Mouse (Mus musculus): ENCODE data around the gene Rnase4. TPM values are rescaled to one million over a fixed set of nuclear protein-coding genes. Genes with fewer than 3 reads are reported as not detected.

Rnase4 gene
- polyA plus RNA-seq, 1 experiment from 2014 or later = 73.0 TPM

Other genes with a start within 250 kb of the Rnase4 start
- gene Tep1, start 220.5 kb upstream of the Rnase4 start, polyA plus RNA-seq (2014; fragmentation: Nextera tagmentation; extraction: Ambion mirVana) = 8.4 and 10.3 TPM in 2 replicates
- 0.21 and 0.28 TPM in 2 replicates for gene Klhl33, start 193.6 kb upstream of the Rnase4 start, polyA plus RNA-seq (2014; fragmentation: Nextera tagmentation; extraction: Ambion mirVana)
- 138 and 153 TPM in 2 replicates for gene Osgep, start 166.2 kb upstream of the Rnase4 start, polyA plus RNA-seq (2014; fragmentation: Nextera tagmentation; extraction: Ambion mirVana)
- gene Apex1, start 166.1 kb upstream of the Rnase4 start, polyA plus RNA-seq (2014; fragmentation: Nextera tagmentation; extraction: Ambion mirVana) = 177 and 204 TPM in 2 replicates
- gene Pip4p1, start 160.2 kb upstream of the Rnase4 start, polyA plus RNA-seq (2014; fragmentation: Nextera tagmentation; extraction: Ambion mirVana) = 42.0 and 54.8 TPM in 2 replicates
- gene Pnp, start 160.0 kb upstream of the Rnase4 start, polyA plus RNA-seq (2014; fragmentation: Nextera tagmentation; extraction: Ambion mirVana) = 51.5 and 51.7 TPM in 2 replicates
- gene Gm49342, start 146.6 kb upstream of the Rnase4 start, polyA plus RNA-seq (2014; fragmentation: Nextera tagmentation; extraction: Ambion mirVana) = not detected in 2 replicates
- gene Pnp2, start 135.1 kb upstream of the Rnase4 start, polyA plus RNA-seq (2014; fragmentation: Nextera tagmentation; extraction: Ambion mirVana) = 0.45 and 0.73 TPM in 2 replicates
- 0.29 and 0.48 TPM in 2 replicates for gene Rnase10, start 83.3 kb upstream of the Rnase4 start, polyA plus RNA-seq (2014; fragmentation: Nextera tagmentation; extraction: Ambion mirVana)
- gene Rnase9, start 49.2 kb upstream of the Rnase4 start, polyA plus RNA-seq (2014; fragmentation: Nextera tagmentation; extraction: Ambion mirVana) = not detected in 2 replicates
- gene Rnase11, start 40.9 kb upstream of the Rnase4 start, polyA plus RNA-seq (2014; fragmentation: Nextera tagmentation; extraction: Ambion mirVana) = not detected in 2 replicates
- gene Rnase12, start 33.4 kb upstream of the Rnase4 start, polyA plus RNA-seq (2014; fragmentation: Nextera tagmentation; extraction: Ambion mirVana) = 0.49 TPM in 1 of 2 replicates, not detected in the other
- not detected in 2 replicates for gene Olfr750, start 16.6 kb upstream of the Rnase4 start, polyA plus RNA-seq (2014; fragmentation: Nextera tagmentation; extraction: Ambion mirVana)
- gene Ang, start 73 bp downstream of the Rnase4 start, polyA plus RNA-seq (2014; fragmentation: Nextera tagmentation; extraction: Ambion mirVana) = 8.8 and 10.3 TPM in 2 replicates
- gene Eddm3b, start 23.3 kb downstream of the Rnase4 start, polyA plus RNA-seq (2014; fragmentation: Nextera tagmentation; extraction: Ambion mirVana) = not detected in 2 replicates
- 1.3 TPM in 2 replicates for gene Rnase6, start 32.8 kb downstream of the Rnase4 start, polyA plus RNA-seq (2014; fragmentation: Nextera tagmentation; extraction: Ambion mirVana)
- 0.48 and 1.1 TPM in 2 replicates for gene Rnase1, start 55.7 kb downstream of the Rnase4 start, polyA plus RNA-seq (2014; fragmentation: Nextera tagmentation; extraction: Ambion mirVana)
- gene Rnase2b, start 71.2 kb downstream of the Rnase4 start, polyA plus RNA-seq (2014; fragmentation: Nextera tagmentation; extraction: Ambion mirVana) = not detected in 2 replicates
- gene Ang2, start 108.1 kb downstream of the Rnase4 start, polyA plus RNA-seq (2014; fragmentation: Nextera tagmentation; extraction: Ambion mirVana) = not detected in 2 replicates
- gene Ear14, start 112.3 kb downstream of the Rnase4 start, polyA plus RNA-seq (2014; fragmentation: Nextera tagmentation; extraction: Ambion mirVana) = not detected in 2 replicates
- gene Rnase2a, start 165.0 kb downstream of the Rnase4 start, polyA plus RNA-seq (2014; fragmentation: Nextera tagmentation; extraction: Ambion mirVana) = not detected in 2 replicates